In genomic region chrX:36847152-36847551, GRCm38 (mm10) we compare ENCODE assay signal across 24 mouse cellular contexts.
"Had no signal": no experiment of that assay in that cellular context is flagged by ENCODE, and none has a peak within 500 bp of the region (broad histone marks: within the 10 kb centered on the region; RNA-seq: fewer than 3 reads in every experiment).

No protein-coding gene starts in this region.

- H3K4me2 ChIP-seq: embryonic facial prominence, embryonic 12.5 days; embryonic facial prominence, embryonic 13.5 days; embryonic facial prominence, embryonic 15.5 days; forebrain, embryonic 12.5 days; forebrain, embryonic 13.5 days; forebrain, embryonic 15.5 days had no signal

- H3K27me3 ChIP-seq: embryonic facial prominence, embryonic 12.5 days; embryonic facial prominence, embryonic 13.5 days; embryonic facial prominence, embryonic 15.5 days; forebrain, embryonic 12.5 days; forebrain, embryonic 13.5 days; forebrain, embryonic 15.5 days had no signal

- H3K9me3 ChIP-seq: embryonic facial prominence, embryonic 10.5 days; embryonic facial prominence, embryonic 12.5 days; embryonic facial prominence, embryonic 13.5 days; embryonic facial prominence, embryonic 15.5 days; forebrain, embryonic 10.5 days; forebrain, embryonic 12.5 days; forebrain, embryonic 13.5 days; forebrain, embryonic 15.5 days had no signal

- DNase-seq: cerebellum, adult 9-10 months; cerebellum, adult 9-11 months; cerebellum, postnatal 10 days; cerebellum, postnatal 14 days; cerebellum, postnatal 25 days; cerebellum, postnatal 36 days; embryo, embryonic 11 days; forebrain, postnatal 0 days; gastrocnemius, adult 2 months; gastrocnemius, postnatal 10 days; gastrocnemius, postnatal 14 days; gastrocnemius, postnatal 25 days; gastrocnemius, postnatal 36 days; heart, adult 18-20 months; heart, adult 2 months had no signal

- H3K27ac ChIP-seq: embryonic facial prominence, embryonic 10.5 days; embryonic facial prominence, embryonic 12.5 days; embryonic facial prominence, embryonic 13.5 days; embryonic facial prominence, embryonic 15.5 days; forebrain, embryonic 10.5 days; forebrain, embryonic 12.5 days; forebrain, embryonic 13.5 days; forebrain, embryonic 15.5 days; gastrocnemius, adult 2 months; heart, adult 2 months had no signal

- H3K9ac ChIP-seq: embryonic facial prominence, embryonic 12.5 days; embryonic facial prominence, embryonic 13.5 days; embryonic facial prominence, embryonic 15.5 days; forebrain, embryonic 12.5 days; forebrain, embryonic 13.5 days; forebrain, embryonic 15.5 days; forebrain, postnatal 0 days had no signal

- H3K4me3 ChIP-seq: embryonic facial prominence, embryonic 10.5 days; embryonic facial prominence, embryonic 12.5 days; embryonic facial prominence, embryonic 13.5 days; embryonic facial prominence, embryonic 15.5 days; erythroblast, embryonic 14.5 days; forebrain, embryonic 10.5 days; forebrain, embryonic 12.5 days; forebrain, embryonic 13.5 days; forebrain, embryonic 15.5 days; gastrocnemius, adult 2 months; heart, adult 2 months had no signal

- H3K4me1 ChIP-seq: embryonic facial prominence, embryonic 10.5 days; embryonic facial prominence, embryonic 12.5 days; embryonic facial prominence, embryonic 13.5 days; embryonic facial prominence, embryonic 15.5 days; forebrain, embryonic 10.5 days; forebrain, embryonic 12.5 days; forebrain, embryonic 13.5 days; forebrain, embryonic 15.5 days had no signal

- H3K36me3 ChIP-seq: embryonic facial prominence, embryonic 13.5 days; embryonic facial prominence, embryonic 15.5 days; forebrain, embryonic 12.5 days had no signal
